Mouse (Mus musculus) myocyte (in vitro differentiated cells): ENCODE measurements around the gene Adgrb3.

Experiments used
- CEBPB ChIP-seq: IDR thresholded peaks from 2 replicates; pipeline ENCODE4 v1.6.1; 2011; ENCODE audit warnings: mild to moderate bottlenecking, moderate library complexity; ENCODE audit not compliant: poor library complexity, insufficient read depth, severe bottlenecking
- MAX ChIP-seq: IDR thresholded peaks from one replicate; pipeline ENCODE4 v1.6.1; 2011; ENCODE audit warnings: low read depth, mild to moderate bottlenecking, control low read depth
- POLR2A ChIP-seq: IDR thresholded peaks from one replicate; pipeline ENCODE4 v1.6.1; 2011; ENCODE audit warnings: low read depth, mild to moderate bottlenecking, control low read depth, moderate library complexity; ENCODE audit not compliant: insufficient read length
- USF1 ChIP-seq: IDR thresholded peaks from one replicate; pipeline ENCODE4 v1.6.1; 2011; ENCODE audit warnings: low read depth, mild to moderate bottlenecking, control low read depth, moderate library complexity

DNA sequence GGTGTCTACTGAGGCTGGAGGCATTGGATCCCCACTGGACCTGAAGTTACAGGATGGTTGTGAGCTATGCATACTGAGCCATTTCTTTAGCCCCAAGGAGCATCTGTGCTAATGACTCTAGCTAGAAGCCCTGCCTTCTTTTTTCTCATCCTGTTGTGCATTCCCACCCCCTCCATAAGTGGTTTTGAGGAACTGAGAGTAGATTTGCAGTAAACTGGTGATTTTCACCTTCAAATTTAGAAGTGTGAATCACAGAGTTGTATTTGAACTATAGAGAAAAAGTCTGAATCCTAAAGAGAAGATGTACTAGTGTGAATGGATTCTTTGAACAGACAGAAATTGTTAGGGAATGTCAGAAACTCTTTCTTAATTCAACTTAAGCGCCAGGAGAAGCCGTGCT, 750.1 kb downstream of the Adgrb3 start:
- TF ChIP-seq POLR2A (no peak), MAX (no peak), USF1 (no peak), CEBPB (no peak)
